Mouse (Mus musculus) c-Kit-positive CD71-positive TER-119-positive erythroid progenitor cells, embryonic 14.5 days (primary cell): ENCODE measurements around the gene Ddc.

Experiments
- DNase-seq: peaks from one replicate; pipeline ENCODE4 v3.0.0-alpha.2; 2013; ENCODE audit warnings: low spot score

Ddc gene

GRCm38 (mm10) chr11:11781728-11782127 is 116.2 kb downstream of the Ddc start:
- no peak for DNase-seq

GRCm38 (mm10) chr11:11778345-11778744 is 119.6 kb downstream of the Ddc start:
- DNase-seq = no peak

GRCm38 (mm10) chr11:11777796-11778195 is 120.1 kb downstream of the Ddc start:
- no peak for DNase-seq

- no peak for DNase-seq
These were observed 120.7 kb downstream of the Ddc start for GRCm38 (mm10) chr11:11777246-11777645.

GRCm38 (mm10) chr11:11776822-11777174 is 121.1 kb downstream of the Ddc start:
- no peak for DNase-seq

GRCm38 (mm10) chr11:11776071-11776821 is 121.7 kb downstream of the Ddc start:
- no peak for DNase-seq

- no peak for DNase-seq
These were observed 123.1 kb downstream of the Ddc start for GRCm38 (mm10) chr11:11774893-11775292.

- no peak for DNase-seq
These were observed 123.6 kb downstream of the Ddc start for GRCm38 (mm10) chr11:11774384-11774783.

- no peak for DNase-seq
These were observed 125.7 kb downstream of the Ddc start for GRCm38 (mm10) chr11:11772196-11772595.

GRCm38 (mm10) chr11:11770691-11771090 is 127.3 kb downstream of the Ddc start:
- DNase-seq = no peak

GRCm38 (mm10) chr11:11769281-11769680 is 128.7 kb downstream of the Ddc start:
- DNase-seq = no peak

GRCm38 (mm10) chr11:11768057-11768456 is 129.9 kb downstream of the Ddc start:
- no peak for DNase-seq

- no peak for DNase-seq
These were observed 131.2 kb downstream of the Ddc start for GRCm38 (mm10) chr11:11766736-11767135.

- no peak for DNase-seq
These were observed 131.8 kb downstream of the Ddc start for GRCm38 (mm10) chr11:11766105-11766504.

- no peak for DNase-seq
These were observed 132.5 kb downstream of the Ddc start for GRCm38 (mm10) chr11:11765414-11765813.
